Mouse (Mus musculus) adrenal gland, postnatal 36 days (tissue): ENCODE results near the gene Ercc1. TPM values are rescaled to one million over a fixed set of nuclear protein-coding genes. Genes with fewer than 3 reads are reported as not detected.

Source experiments
- DNase-seq, 2 experiments: peaks; one replicate each; pipeline ENCODE4 v3.0.0; 2021; ENCODE audit warnings: mixed read lengths in 1 of 2
- long read RNA-seq, 2 experiments: library from polyadenylated mRNA; stranded (forward); transcript quantifications; one replicate each; pipeline ENCODE4 v2.0.0; 2021; ENCODE audit warnings: borderline sequencing depth in 2 of 2
- total RNA-seq, 2 experiments: library from RNA; stranded (reverse); gene quantifications; 2 replicates each; pipeline ENCODE4 v1.2.3; 2021

The Ercc1 gene
- 10 to 100 TPM; 33.0 to 38.8 TPM for total RNA-seq
- long read RNA-seq, experiment 1, transcript Ercc1-201 (10 exons, 1,375 nt): major isoform, 20 of 27 reads
- long read RNA-seq, experiment 1, partial matches to known transcripts: 3 of 27 reads
- long read RNA-seq, experiment 1, other reads (novel, unspliced or antisense): 4 of 27 reads
- long read RNA-seq, experiment 2, transcript Ercc1-201 (10 exons, 1,375 nt): major isoform, 13 of 25 reads
- long read RNA-seq, experiment 2, partial matches to known transcripts: 5 of 25 reads
- long read RNA-seq, experiment 2, other reads (novel, unspliced or antisense): 7 of 25 reads

DNA sequence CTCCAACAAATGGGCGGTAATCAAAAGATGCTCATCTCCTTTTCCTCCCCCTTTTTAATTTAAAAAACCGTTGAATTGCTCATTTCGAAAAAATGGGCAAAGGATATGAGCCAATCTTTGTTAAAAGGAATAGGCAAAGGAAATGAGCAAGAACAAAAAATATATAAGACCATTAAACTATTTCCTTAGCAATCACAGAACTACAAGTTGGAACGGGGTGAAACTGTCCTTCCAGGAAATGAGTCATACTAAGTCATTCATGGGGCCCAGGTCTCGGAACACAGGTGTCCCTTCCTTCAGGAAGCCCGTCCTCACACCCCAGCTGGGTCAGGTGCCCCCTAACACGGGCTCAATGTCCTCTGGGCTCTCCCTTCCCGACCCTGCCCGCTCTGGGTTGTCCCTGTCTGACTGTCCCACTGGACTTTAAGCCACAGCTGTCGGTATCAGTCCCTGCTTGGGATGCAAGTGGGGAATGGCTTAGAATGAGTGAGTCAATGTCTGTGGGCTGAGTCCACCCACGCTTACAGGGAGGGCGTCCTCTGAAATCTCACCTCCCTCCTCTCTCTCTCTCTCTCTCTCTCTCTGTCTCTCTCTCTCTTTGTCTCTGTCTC lies at the start of gene Ercc1:
Gene Ercc1, plus strand, starts transcription at position 542 of the 611 bp plus-strand sequence.
- no peak for DNase-seq

GRCm38 (mm10) chr7:19295503-19296185 lies 48.9 kb upstream of the Ercc1 start:
- peak; percentile 96 to 98 for DNase-seq

GRCm38 (mm10) chr7:19297034-19297433 lies 47.5 kb upstream of the Ercc1 start:
- no peak for DNase-seq

DNA sequence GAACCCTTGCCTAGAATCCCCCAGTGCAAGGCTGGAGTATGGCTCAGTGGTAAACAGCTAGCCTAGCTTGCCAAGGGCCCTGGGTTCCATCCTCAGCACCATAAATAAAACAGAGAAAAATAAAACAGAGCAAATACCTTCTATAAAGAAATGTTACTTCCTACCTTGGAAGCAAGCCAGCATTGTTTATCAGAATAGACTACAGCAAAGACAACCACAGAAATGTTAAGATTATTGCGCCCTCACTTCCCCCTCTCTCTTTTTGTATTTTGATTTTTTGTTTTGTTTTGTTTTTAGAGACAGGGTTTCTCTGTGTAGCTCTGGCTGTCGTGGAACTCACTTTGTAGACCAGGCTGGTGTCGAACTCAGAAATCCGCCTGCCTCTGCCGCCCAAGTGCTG lies 46.8 kb upstream of the Ercc1 start:
- DNase-seq: no peak

DNA sequence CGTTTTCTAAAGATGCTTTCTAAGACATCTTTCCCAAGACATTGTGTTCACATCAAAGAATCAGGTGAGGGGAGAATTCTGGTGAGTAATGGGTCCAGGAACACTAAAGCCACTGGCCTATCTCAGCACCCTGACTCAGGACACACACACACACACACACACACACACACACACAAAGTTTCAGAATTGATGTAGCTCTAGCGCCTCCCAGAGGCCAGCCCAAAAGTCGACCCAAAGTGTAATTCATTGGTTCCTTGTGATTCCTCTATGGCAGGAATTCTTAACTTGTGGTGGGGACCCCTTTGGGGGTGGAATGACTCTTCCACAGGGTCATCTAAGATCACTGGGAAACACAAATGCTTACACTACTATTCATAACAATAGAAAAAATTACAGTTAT lies 45.4 kb upstream of the Ercc1 start:
- peak; percentile 37 to 66 for DNase-seq

GRCm38 (mm10) chr7:19300501-19301421 lies 43.8 kb upstream of the Ercc1 start:
- DNase-seq: peak; percentile 70 to 83

DNA sequence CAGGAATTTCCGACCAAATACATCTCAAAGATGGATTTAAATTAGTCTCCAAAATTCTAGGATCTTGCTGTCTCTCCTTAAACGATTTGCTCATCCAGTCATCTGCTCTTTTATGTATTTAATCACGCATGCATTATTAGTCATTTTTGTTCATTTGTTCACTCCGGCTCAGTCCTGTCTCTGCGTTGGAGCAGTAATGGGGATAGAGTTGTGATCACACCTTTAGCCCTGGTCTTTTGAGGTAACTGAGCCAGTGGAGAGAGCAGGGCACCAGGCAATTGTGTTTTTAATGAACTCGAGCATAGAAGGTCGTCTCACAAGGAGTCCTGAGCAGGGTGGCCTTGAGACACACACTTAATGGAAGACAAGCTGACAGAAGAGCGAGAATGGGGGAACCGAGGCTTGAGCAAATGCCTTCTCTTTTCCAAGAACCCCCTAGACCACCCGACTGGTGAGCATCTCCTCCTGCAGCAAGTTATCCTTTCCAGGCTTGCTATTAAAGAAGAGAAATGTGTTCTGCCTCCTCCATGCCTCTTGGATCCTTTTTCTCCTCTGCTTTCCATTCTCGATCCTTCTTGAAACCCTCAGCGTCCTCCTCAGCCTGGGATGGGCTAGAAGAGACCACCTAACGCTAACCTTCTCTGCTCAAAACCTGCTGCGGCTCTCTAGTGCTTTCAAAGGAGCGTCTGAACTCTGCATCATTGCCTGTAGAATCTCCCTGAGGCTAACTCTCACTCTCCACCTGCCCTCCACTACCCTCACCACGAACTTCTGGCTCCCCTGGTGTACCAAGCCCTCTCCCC lies 42.9 kb upstream of the Ercc1 start:
- DNase-seq: no peak

- DNase-seq: no peak
These were observed 42.1 kb upstream of the Ercc1 start for GRCm38 (mm10) chr7:19302264-19303045.

- no peak for DNase-seq
These were observed 41.6 kb upstream of the Ercc1 start for GRCm38 (mm10) chr7:19303046-19303305.

DNA sequence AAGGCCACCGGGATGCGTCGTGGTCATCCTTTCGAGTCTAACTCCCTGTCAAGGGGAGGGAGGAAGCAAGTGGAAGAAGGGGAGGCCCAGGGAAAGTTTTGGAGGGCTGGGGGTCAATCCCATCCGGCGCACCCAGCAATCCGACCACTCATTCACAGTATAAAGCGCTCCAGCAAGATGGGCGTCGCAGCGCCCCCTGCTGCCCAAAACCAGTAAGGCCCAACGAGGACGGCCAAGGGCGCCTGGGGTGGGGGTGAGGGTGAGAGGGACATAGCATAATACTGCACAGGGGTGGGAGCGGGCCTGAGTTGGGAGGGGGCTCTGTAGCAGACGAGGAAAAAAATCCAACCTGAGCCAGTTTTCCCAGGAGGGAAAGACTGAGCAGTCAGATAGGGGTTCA lies 40.8 kb upstream of the Ercc1 start:
- DNase-seq: peak; percentile 74 to 88

DNA sequence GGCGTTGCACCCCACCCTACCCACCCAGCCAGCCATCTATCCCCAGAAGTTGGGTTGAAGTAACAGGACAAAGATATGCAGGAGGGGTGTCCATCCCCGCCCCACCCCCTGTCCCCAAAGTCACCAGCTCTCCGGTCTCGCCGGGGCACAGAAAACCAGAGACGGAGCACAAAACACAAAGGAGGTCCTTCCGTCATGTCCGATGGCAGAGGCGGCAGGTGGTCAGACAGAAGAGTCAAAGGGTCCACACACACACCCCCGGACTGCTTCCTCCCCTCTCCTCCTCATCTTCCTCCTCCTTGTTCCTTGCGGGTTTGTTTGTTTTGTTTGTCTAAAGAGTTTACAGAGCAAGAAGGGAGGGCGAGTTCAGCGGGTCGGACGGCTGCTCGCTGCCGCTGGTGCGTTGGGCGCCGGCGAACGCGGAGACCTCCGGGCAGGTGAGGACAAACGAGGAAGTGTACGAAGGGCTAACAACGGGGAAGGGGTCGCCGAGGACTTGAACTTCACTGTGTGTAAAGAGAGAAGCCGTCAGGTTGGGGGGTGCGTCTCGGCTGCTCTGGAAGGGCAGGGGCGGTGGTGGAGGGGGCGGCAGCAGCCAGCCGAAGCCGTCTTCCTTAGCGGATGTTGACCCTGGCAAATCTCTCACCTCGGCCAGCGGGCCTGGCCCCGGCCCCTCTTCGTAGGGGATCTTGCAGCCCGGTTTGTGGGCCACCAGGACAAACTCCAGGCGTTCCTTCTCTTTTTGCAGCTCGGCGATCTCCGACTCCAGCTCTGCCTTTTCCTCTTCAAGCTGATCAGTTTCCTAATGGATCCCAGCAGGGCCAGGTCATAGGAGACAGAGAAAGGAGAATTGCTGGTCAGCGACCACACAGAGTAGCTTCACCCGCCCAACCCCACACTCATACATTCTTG lies 39.8 kb upstream of the Ercc1 start:
- DNase-seq: no peak

- no peak for DNase-seq
These were observed 39.2 kb upstream of the Ercc1 start for GRCm38 (mm10) chr7:19305413-19305735.

DNA sequence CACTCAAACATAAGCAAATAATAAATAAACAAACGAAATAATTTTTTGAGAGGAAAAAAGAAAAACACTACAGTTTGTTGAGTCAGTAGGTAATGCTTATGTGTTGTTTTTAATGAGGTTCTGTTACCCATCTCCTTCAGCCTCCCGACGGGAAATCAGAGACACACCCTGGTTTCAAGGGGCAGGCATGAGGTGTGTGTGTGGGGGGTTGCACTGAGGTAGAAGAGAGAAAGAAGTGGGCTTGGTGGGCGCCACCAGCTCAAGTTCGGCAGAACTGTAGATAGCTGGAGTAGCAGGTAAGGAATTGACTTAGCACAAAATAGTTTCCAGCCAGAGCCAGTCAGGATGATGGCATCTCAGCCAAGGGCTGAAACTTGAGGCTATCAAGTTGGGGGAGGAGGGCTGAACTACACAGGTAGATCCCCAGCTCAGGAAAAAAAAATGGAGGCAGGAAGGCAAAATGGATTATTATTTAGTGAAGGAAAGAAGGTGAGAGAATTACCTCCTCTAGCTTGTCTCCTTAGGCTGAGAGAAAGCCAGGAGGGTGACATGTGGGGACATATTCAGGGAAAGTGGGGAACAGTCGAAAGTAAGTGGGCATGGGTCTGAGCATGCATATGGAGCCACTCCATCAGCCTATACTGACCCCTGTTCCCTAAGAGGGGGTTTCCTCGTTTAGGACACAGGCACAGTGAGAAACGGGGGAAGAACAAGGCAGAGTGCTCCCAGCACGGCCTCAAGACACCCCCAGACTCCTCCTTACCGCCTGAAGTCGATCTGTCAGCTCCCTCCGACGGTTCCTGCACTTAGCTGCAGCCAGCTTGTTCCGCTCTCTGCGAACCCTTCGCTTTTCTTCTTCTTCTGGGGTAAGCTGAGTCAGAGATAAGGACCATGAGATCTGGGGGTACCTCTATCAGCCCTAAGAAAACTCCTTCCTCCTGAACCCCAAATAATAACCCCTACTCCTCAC lies 38.5 kb upstream of the Ercc1 start:
- no peak for DNase-seq

- DNase-seq: no peak
These were observed 37.5 kb upstream of the Ercc1 start for GRCm38 (mm10) chr7:19306819-19307738.

- peak; percentile 84 to 88 for DNase-seq
These were observed 36.7 kb upstream of the Ercc1 start for GRCm38 (mm10) chr7:19307739-19308453.

- peak; percentile 98 for DNase-seq
These were observed 35.9 kb upstream of the Ercc1 start for GRCm38 (mm10) chr7:19308454-19309277.
